Mouse (Mus musculus) testis, adult 2 months (tissue): ENCODE results near the gene Tshb.

Experiments used
- CTCF ChIP-seq: fragments of 200-500 bp; IDR thresholded peaks from 2 replicates; pipeline ENCODE4 v1.5.1; 2012; ENCODE audit warnings: low read depth, mild to moderate bottlenecking, inconsistent platforms, low read length, moderate library complexity; ENCODE audit not compliant: control insufficient read depth, insufficient read depth, insufficient replicate concordance
- POLR2A ChIP-seq: fragments of 200-500 bp; IDR thresholded peaks from 2 replicates; pipeline ENCODE4 v1.6.1; 2012; ENCODE audit warnings: low read depth, mild to moderate bottlenecking, inconsistent platforms, low read length, moderate library complexity; ENCODE audit not compliant: control insufficient read depth

DNA sequence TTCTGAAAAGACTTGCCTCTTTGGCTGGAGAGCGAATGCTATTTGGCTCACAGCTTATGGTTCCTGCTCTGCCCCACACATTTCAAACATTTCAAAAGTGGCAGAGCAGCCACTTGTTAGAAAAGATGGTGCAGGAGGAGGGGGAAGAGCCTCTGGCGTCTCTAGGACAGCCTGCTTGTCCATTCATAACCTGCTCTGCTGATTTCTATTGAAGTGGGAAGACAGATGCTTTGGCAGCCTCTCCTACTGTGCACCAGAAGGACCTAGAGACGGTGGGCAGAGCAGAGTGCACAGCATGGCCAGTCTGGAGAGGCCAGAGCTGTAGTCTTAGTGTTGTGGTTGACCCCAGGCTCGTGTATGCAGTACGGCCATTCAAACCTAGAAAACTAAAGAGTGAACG lies 43.6 kb downstream of the Tshb start:
- no peak for TF ChIP-seq CTCF
- TF ChIP-seq POLR2A: no peak
